Mouse (Mus musculus): ENCODE data around the gene Ptprcap.

Ptprcap gene

DNA sequence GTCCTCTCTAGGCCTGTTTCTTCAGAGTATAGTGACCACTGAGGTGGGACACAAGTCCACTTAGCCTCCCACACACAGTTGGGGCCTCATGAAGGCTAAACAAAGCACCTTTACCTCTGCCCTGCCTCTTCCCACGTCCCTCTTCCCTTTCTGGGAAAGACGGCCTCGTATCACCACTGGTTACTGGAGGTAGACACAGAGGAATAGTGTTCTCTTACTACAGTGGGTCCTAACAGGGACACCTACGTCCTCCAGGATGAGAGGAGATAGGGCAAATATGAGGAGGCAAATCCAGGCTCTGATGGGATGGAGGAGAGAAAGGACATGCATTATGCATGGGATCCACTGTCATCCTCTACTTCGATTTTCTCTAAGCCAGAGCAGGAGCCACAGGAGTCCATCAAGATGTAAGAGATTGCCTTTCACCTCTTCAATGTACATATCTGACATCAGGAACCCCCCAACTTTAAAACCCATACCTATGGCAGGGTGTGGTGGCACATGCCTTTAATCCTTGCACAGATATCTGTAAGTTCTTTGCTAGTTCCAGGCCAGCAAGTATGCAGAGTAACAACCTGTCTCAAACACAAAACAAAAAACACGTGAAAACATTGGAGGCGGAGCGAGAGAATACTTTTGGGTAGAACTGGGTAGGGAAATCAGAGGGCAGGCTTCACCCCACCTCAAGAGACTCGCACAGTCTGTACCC is 5.5 kb upstream of the Ptprcap start:
- no peak for DNase-seq

DNA sequence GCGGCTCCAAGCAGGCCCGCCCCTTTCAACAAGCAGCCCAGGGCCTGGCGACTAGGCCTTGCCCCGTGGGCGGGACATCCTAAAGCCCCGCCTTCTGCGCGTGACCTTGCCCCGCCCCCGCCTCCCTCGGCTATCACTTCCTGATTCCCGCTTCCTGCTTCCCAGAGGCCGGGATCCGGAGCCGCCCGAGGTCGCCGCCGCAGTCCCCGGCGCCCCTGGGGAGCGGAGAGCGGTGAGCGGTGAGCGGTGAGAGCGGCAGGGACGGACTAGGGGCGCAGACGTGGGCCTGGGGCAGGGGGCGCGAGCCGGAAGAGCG is 5.0 kb upstream of the Ptprcap start, which contains the start of gene Coro1b:
TSS of gene Coro1b (plus strand) at position 129 of the 316 bp plus-strand sequence.
- peak; percentile 97 to 98 for DNase-seq

DNA sequence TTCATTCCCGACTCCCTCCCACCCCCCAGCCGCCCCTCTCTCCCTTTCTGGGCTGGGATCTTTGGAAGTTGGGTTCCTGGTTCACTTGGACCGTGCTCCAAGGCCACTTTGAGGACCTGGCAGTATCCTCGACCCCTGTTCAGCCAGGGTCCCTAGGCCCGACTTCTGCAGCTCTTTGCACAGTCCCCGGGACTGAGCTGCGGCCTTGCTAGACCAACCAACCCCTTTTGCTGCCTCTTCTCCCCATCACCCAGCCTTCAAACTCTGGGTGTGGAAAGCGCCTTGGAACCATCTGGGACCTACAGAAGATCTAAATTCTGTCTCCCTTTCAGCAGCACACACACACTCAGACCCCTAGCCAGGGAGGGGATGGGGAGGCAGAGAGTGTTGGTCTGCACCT is 4.6 kb upstream of the Ptprcap start:
- no peak for DNase-seq

DNA sequence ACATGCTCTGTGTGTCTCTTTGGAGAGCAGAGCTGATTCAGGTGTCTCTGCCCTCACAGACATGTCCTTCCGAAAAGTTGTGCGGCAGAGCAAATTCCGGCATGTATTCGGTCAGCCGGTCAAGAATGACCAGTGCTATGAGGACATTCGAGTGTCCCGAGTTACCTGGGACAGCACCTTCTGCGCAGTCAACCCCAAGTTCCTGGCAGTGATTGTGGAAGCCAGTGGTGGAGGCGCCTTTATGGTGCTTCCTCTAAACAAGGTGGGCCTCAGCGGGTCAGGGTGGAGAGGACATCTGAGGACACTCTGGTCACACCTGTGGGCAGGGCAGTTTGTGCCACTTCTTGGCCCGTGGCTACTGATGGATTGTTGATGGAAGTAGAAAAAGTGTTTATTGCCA is 4.1 kb upstream of the Ptprcap start:
- no peak for DNase-seq

DNA sequence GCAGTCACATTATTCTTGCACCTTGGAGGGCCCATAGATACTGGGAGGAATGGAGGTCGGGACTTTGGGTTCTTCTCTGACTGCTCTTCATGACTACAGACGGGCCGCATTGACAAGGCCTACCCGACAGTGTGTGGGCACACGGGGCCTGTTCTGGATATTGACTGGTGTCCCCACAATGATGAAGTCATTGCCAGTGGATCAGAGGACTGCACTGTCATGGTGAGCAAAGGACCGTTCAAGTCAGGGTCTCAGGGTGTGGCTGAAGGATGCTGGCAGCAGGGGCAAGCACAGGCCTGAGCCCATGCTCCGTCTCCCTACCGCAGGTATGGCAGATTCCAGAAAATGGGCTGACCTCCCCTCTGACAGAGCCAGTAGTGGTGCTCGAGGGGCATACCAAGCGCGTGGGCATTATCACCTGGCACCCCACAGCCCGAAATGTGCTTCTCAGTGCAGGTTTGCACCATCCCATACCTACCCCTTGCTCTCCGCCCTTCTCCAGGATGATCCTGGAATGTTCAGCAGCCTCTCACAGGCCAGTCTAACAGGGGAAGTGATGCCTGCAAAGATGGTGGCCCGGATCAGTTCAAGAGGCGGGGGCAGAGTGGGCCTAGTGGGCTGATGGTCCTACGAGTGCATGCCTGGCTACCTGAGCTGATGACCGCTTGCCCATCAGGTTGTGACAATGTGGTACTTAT is 3.5 kb upstream of the Ptprcap start:
- no peak for DNase-seq

DNA sequence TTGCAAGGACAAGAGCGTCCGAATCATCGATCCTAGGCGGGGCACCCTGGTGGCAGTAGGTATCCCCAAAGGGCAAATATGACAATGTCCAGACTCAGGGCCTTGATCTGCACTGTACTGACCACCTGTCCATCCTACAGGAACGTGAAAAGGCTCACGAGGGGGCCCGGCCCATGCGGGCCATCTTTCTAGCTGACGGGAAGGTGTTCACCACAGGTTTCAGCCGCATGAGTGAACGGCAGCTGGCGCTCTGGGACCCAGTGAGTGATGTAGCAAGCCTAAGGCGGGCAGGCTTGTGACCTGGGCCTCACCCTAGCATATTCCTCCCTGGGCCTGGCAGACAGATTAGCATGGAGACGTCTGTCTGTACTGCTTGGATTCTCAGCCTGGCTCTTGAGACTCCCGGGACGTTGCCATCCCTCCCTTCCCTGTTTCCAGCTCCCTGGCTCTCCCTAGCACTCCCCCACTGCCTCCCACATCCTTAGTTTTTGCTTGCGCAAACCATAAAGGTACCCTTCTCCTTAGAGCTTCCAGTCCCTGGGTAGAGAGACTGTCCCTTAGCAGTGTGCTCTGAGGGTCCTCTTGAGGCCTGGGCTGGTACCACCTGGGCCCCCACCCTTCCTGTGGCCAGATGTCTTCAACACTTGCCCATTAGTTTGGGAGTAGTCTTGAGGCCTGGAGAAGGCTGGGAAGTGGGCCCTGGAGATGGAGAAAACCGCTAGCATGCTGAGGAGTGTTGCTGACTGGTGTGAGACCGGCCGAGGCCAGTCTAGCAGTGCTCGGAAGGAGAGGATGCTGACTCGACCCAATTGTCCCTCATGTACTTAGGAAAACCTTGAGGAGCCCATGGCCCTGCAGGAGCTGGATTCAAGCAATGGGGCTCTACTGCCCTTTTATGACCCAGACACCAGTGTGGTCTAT is 2.6 kb upstream of the Ptprcap start:
- DNase-seq: no peak

DNA sequence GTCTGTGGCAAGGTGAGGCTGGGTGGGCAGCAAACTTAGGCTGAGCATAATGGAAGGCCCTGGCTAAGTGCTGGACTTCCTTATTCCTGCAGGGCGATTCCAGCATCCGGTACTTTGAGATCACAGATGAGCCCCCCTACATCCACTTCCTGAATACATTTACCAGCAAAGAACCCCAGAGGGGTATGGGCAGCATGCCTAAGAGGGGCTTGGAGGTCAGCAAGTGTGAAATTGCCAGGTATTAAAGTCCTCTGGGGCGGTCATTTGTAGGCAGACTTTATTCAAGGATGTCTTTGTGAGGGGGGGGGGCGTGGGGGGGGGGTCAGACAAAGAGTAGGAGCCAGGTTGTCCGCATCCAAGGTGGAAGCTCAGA is 1.9 kb upstream of the Ptprcap start:
- no peak for DNase-seq

DNA sequence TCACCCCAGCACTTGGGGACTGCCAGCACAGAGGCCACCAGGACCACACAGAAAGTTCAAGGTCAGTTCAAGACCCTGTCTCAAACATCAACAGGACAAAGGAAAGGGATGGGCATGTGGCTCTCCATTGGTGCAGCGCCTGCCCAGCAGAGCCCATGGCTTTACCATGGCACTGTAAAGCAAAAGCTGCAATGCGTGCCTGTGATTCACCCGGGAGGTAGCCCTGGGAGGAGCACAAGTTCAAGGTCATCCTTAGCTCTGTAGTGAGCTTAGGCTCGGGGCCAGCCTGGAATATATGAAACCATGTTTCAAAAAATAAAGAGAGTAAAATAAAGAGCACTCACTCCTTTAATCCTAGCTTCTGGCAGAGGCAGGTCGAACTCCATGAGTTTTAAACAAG is 1.5 kb upstream of the Ptprcap start:
- DNase-seq: no peak

DNA sequence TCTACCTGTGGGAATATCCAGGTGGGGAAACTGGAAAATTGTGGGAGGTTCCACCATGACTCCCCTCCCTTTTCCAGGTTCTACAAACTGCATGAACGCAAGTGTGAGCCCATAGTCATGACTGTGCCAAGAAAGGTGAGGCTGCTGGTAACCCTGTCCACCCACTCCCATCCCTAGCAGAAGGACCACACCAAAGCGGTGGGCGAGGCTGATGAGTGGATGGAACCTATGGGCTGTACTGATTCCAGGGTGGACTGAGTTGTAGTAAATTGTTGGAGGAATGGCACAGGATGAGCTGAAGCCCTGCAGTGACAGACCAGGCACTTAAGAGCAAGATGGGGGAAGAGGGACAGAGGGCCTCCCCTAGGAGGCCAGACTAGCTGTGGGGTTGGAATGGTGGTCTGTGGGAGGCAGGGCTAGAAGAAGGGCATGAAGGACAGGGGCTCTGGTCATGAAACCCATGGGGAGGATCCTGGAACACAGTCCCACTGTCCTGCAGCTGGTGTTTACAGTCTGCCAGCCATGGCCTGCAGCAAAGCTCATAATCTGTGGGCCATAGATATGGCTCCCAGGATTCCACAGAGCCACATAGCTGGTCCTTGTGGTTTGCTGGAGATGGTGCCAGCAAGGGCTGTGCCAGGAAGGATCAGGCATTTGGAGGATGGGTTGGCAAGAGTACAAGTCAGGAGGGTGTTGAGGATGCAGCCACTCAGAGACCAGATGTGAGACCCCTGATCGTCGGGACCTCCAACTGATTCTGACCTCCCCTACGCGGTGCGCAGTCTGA is 766 bp upstream of the Ptprcap start:
- DNase-seq: no peak

DNA sequence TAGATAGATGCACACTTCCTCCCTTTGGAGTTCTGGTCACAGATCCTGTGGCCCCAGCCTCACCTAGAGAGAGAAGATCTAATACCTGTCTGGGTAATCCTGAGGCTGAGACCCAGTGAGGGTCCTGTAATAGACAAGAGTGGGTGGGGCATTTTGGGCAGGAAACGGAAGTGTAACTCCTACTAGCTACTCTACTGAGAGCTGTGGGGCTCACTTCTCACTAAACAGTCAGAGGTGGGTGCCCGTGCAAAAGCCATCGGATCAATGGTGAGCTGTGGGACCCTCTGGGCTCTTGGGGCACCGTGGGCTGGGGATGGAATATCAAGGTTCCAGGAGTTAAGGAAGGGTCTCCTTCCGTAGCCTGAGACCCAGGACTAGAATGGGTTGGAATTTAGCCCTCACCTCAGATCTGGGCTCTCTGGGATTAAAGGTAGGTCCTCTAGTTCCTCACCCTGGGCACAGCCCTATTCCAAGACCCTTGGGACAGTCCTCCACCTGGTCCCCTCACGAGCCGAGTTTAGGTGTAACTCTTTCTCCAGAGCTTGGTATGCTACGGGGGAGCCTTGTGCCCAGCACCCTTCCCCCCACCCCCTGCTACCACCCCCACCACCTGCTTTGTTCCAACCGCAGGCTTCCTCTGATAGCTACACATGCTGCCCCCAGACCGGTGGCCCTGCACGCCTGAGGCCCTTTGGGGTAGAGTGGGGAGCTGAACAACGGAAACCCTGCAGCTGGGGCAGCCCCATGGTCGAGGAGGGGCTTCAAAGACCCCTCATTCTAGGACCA is 1.2 kb downstream of the Ptprcap start:
- no peak for DNase-seq

DNA sequence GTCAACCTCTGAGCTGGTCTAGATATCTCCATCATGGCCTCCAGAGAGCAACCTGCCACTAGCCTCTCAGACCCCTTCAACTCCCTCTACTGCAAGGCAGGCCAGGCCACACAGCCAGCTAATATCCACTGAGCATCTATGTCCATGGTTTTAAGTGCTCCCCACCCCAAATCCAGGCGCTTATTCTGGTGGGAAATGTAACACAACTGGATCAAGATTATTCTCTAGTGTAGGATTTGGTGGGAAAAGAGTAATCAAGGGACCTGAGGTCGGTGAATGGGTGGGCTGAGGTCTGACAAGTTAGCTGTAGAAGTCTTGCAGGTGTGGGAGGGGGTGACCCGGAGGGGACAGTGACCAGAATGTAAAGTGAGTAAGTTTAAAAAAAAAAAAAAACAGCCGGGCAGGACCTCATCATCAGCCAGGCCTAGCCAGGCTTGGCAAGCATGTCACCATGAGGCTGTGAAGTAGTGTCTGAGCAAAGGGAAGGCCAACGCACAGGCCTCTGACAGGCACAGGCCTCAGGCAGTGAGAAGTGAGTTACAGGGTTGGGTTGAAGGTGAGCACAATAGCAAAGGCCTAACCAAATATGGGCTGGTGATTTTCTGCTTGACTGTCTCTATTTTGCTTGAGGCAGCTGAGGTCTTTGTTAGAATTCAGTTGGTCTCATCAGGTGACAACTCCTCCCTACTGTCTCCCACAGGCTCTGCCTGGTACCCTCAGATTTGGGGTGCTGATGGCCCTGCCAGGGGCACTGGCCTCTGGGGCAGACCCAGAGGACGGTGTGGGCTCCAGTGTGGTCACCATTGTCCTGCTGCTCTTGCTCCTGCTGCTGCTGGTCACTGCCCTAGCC is 2.0 kb downstream of the Ptprcap start:
- no peak for DNase-seq

DNA sequence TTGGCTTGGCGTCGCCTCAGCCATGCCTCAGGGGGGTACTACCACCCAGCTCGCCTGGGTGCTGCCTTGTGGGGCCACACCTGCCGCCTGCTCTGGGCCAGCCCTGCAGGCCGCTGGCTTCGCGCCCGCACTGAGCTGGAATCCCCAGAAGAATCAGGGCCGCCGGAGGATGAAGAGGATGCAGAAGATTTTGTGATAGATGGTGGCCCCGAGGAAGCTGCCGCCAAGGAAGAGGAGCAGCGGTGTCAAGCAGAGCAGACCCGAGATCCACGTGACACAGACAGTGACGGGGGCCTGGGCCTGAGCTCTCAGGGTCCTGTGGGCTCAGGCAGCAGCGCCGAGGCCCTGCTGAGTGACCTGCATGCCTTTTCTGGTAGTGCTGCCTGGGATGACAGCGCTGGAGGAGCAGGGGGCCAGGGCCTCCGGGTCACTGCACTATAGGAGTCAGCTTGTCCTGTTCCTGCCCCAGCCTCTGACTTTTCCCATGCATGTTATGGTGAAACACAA is 2.7 kb downstream of the Ptprcap start:
- DNase-seq: no peak

DNA sequence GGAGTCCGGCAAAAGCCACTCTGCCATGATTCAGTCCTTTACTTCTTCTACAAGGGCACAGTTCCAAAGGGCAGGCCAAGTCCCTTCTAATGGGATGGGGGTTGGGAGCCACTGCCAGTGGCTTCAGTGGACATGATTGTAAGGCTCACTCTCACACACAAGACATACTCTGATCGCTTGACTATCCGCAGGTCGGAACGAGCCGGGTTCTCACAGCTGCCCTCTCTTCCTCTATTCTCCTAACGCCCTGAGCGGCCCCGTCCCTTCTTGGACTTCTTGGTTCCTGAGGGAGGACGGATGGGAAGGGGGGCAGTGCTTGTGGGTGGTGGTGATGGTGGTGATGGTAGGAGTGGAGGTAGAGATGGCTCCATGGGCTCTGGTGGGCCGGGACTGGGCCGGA is 3.4 kb downstream of the Ptprcap start:
- no peak for DNase-seq

DNA sequence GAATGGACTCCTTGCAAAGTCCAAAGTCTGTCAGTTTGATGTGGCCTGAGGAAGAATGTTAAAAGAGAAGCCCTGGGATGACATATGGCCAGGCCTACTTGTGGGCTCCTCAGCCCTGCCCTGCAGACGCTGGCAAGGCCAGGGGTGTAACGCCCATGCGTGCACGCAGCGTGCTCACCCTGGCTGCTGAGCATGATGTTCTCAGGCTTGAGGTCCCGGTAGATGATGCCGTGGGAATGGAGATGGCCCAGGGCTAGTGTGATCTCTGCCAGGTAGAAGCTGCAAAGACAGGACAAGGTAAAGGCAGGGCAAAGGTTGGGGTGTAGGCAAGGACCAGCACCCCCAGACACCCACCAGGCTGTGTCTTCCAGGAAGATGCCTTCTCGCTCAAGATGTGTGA is 5.6 kb downstream of the Ptprcap start:
- DNase-seq: no peak

DNA sequence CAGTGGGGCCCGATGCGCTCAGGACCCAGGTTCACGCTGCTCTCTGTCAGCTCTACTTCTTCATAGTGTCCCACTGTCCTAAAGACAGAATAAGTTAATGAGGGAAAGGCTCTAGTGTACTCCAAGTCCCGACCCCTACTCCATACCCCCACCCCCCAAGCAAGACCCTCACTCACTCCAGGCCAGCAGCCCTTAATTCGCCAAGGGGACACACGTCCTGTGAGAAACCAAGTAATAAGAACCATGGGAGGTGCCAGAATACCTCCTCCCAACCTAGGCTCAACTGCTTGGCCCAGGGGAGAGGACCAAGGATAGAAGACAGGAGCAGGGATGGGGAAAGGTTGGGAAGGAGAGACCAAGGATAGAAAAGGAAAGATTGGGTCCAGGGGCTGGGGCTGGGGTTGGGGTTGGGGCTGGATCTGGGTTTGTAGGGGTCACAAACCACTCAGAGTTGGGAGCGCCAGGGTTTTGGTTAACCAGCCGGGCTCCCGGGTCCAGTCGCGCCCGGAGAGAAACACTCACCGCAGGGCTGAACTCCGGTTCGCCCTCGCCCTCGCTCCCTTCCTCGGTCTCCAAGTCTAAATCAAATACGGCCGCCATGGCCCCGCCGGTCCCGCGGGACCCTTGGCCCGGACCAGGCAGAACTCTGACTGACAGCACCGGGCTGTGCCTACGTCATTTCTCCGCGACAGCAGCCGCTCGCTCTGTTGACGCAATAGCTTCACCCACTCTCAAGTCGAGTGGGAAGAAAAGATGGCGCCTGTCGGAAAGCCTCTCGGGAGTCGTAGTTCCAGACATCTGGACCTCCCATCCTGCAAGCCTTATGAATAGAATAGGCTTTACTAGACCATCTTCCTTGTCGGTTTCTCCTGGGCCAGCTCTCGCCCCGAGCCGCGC is 9.5 kb downstream of the Ptprcap start, which contains the start of gene Rps6kb2:
TSS of gene Rps6kb2 (minus strand) at position 709 of the 897 bp plus-strand sequence.
- DNase-seq: peak; percentile 97 to 98

DNA sequence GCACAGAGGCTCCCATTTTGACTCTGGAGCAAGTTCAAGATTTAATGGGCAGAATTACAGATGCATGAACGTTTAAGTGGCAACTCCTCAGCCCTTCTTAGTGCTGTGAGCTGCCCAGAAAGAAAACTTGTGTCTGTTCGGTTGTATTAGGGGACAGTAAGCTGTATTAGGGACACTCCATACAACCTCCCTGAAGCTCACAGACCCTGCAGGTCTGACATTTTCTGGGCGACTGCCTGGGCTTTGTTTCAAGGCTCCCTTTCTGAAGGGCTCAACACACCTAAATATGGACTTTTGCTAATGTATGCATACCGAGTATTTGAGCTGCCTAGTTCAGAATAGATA is 10.1 kb downstream of the Ptprcap start:
- DNase-seq: no peak

DNA sequence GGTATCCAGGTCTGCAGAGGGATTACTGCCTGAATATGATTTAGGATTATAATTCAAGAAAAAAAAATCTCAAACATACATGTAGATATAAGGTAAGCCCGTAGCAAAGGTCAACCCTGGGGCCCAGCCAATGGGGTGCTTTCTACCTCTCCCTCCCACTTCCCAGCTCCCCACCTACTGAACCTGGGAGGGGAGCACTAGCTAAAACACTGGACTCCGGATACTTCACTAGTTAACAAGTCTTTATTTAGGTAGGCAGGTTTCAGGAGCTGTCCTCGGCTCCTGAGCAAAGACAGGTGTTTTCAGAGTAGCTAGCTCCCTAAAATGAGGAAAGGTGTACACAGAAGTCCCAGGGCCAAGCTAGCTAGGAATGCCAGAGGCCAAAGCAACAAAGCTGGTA is 10.7 kb downstream of the Ptprcap start:
- no peak for DNase-seq

DNA sequence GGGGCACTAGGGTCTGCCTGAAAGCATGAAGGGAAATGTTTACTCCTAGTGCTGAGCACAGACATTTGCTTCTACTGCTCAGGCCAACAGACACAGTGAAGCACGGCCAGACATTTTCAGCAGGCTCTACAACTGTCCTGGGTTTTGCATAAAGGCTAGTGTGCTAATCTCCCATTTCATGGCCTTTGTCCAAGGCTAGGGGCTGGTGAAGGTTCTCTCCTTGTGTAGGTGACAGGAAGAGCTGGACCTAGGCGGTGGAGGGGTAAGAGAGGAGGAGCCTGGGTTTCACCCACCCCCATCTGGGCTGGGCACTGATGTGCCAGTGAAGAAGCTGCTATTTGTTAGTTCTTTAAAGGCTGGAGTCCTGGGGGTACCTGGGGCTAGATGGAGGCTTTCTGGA is 11.3 kb downstream of the Ptprcap start:
- DNase-seq: no peak

DNA sequence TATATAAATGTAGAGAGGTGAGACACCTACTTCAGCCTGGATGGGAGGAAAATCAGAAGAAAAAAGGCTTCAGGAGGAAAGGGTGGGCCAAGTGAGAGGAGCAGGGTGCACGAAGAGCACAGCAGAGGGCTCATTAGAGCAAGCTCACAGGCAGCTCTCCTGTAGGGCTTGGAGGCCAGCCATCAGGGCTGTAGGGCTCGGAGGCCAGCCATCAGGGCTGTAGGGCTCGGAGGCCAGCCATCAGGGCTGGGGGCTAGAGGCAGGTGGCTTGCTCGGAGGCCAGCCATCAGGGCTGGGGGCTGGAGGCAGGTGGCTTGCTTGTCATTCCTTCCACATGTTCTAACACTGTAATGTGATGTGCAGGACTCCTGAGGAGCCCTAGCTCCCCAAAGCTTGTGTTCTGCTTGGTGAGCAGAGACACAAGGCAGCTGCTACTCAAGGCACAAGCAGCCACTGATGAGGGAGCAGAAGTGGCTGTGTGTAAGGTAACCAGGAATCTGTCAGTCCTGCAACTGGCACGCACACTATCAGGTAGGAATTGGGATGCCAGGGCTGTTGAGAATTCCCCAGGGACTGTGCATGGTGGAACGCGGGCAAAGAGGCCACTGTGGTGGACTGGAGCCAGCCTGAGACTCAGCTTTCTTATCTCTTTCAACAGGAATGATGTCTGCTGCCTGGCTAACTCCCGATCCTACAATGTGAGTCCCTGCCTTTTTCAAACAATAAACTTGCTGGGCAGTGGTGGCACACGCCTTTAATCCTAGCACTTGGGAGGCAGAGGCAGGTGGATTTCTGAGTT is 13.5 kb downstream of the Ptprcap start:
- DNase-seq: no peak

Measured in kidney, adult 8-10 months (tissue).